Mouse (Mus musculus) olfactory bulb, adult 2 months (tissue): ENCODE measurements around the gene Cp. TPM values are rescaled to one million over a fixed set of nuclear protein-coding genes. Genes with fewer than 3 reads are reported as not detected.
"Not testable (repeated sequence)": the region's sequence is repeated elsewhere in the genome, so short reads cannot be mapped to it uniquely, and the experiment has no call there.

Experiments
- H3K27ac ChIP-seq: fragments of 200-500 bp; 2 replicates; pipeline ENCODE4 v1.5.1; 2012; ENCODE audit warnings: low read depth, low read length; ENCODE audit not compliant: insufficient read depth
- H3K4me1 ChIP-seq: fragments of 200-500 bp; 2 replicates; pipeline ENCODE4 v1.6.1; 2012; ENCODE audit warnings: low read length; ENCODE audit not compliant: control insufficient read depth, insufficient read depth
- H3K4me3 ChIP-seq: fragments of 200-500 bp; 2 replicates; pipeline ENCODE4 v1.5.1; 2012; ENCODE audit warnings: mild to moderate bottlenecking, low read depth, low read length, moderate library complexity; ENCODE audit not compliant: insufficient read depth
- CTCF ChIP-seq: fragments of 200-500 bp; IDR thresholded peaks from 2 replicates; pipeline ENCODE4 v1.5.1; 2012; ENCODE audit warnings: low read depth, mild to moderate bottlenecking, low read length, moderate library complexity; ENCODE audit not compliant: insufficient read depth
- POLR2A ChIP-seq: fragments of 200-500 bp; IDR thresholded peaks from 2 replicates; pipeline ENCODE4 v1.6.1; 2012; ENCODE audit warnings: mild to moderate bottlenecking, low read depth, low read length, moderate library complexity; ENCODE audit not compliant: insufficient read depth
- WGBS: fragments of 180-500 bp; shearing (Covaris S2); methylation state at CpG from one replicate; pipeline ENCODE4 v1.1.7; 2018; 5-methylcytosine and 5-hydroxymethylcytosine counted together
- polyA plus RNA-seq: library from polyadenylated mRNA; stranded (reverse); fragments of >200 nt; gene quantifications from 2 replicates; pipeline ENCODE4 v1.2.4, GENCODE M21; 2012; ENCODE audit warnings: low replicate concordance; ENCODE audit not compliant: missing spikeins, insufficient read depth, insufficient read length

Cp gene
- polyA plus RNA-seq, 1 experiment, result not detected

GRCm38 (mm10) chr3:20023832-20024231, 67.0 kb downstream of the Cp start:
- TF ChIP-seq CTCF (no peak), POLR2A (no peak)
- Histone ChIP-seq H3K4me3 (no peak overlapping the region), H3K4me1 (no peaks in the 10 kb centered on the region), H3K27ac (no peak overlapping the region)
- WGBS, result 42% methylated on average over 1 of the region's 1 CpGs

GRCm38 (mm10) chr3:20026481-20026880, 69.6 kb downstream of the Cp start:
- Histone ChIP-seq H3K27ac (no peak overlapping the region), H3K4me3 (no peak overlapping the region), H3K4me1 (no peaks in the 10 kb centered on the region)
- TF ChIP-seq CTCF, result no peak
- TF ChIP-seq POLR2A, result no peak

DNA sequence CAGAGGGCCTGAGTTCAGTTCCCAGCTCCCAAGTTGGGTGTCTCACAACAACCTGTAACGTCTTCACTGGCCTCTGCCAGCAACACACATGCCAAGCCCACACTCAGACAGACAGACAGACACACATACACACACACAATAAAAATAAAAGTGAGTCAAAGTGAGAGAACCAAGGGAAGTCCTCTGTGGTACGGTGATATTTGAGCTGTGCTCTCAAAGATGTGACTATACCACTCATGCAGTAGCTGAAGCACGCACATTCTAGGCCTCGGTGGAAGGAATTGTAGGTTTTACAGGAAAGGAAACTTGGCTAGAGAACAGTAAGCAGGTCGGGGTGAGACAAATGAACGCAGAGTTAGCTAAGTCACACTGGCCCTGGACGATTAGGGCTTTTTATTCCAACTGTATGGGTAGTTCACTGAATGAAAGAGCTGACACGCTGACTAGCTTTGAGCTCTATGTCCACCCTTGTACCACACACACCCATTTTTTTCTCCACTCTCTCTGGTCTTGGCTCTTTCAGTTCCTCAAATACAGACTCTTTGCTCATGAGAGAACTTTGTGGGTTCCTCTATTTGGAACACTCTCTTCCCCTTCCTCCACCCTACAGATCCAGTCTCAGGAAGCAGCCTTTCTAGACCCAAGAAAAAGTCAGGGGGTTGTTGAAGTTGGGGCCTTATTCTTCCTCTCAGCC, 70.3 kb downstream of the Cp start:
- TF ChIP-seq POLR2A (no peak), CTCF (no peak)
- no peak overlapping the region for H3K4me3 ChIP-seq
- WGBS, result 85% methylated on average over 8 of the region's 8 CpGs
- H3K4me1 ChIP-seq, result no peaks in the 10 kb centered on the region
- no peak overlapping the region for H3K27ac ChIP-seq

- H3K4me3 ChIP-seq, result no peak overlapping the region
- no peak for TF ChIP-seq CTCF
- TF ChIP-seq POLR2A, result no peak
- WGBS, result 87% methylated on average over 5 of the region's 5 CpGs
- no peak overlapping the region for H3K27ac ChIP-seq
- no peaks in the 10 kb centered on the region for H3K4me1 ChIP-seq
Observed at GRCm38 (mm10) chr3:20027788-20028187, 70.9 kb downstream of the Cp start.

GRCm38 (mm10) chr3:20028640-20029039, 71.8 kb downstream of the Cp start:
- no peak for TF ChIP-seq CTCF
- no peak for TF ChIP-seq POLR2A
- H3K27ac ChIP-seq, result no peak overlapping the region
- no peak overlapping the region for H3K4me3 ChIP-seq
- H3K4me1 ChIP-seq, result no peaks in the 10 kb centered on the region
- 93% methylated on average over 3 of the region's 3 CpGs for WGBS

GRCm38 (mm10) chr3:20030807-20031206, 74.0 kb downstream of the Cp start:
- Histone ChIP-seq H3K4me1 (no peaks in the 10 kb centered on the region), H3K27ac (no peak overlapping the region), H3K4me3 (no peak overlapping the region)
- whole genome bisulfite sequencing, result 86% methylated on average over 6 of the region's 6 CpGs
- no peak for TF ChIP-seq POLR2A
- TF ChIP-seq CTCF, result no peak

GRCm38 (mm10) chr3:20033761-20034718, 77.2 kb downstream of the Cp start:
- 16% methylated on average over 10 of the region's 10 CpGs for WGBS
- no peaks in the 10 kb centered on the region for H3K4me1 ChIP-seq
- peak overlapping the region; percentile 68 for H3K4me3 ChIP-seq
- TF ChIP-seq CTCF, result no peak
- TF ChIP-seq POLR2A, result no peak
- H3K27ac ChIP-seq, result no peak overlapping the region

DNA sequence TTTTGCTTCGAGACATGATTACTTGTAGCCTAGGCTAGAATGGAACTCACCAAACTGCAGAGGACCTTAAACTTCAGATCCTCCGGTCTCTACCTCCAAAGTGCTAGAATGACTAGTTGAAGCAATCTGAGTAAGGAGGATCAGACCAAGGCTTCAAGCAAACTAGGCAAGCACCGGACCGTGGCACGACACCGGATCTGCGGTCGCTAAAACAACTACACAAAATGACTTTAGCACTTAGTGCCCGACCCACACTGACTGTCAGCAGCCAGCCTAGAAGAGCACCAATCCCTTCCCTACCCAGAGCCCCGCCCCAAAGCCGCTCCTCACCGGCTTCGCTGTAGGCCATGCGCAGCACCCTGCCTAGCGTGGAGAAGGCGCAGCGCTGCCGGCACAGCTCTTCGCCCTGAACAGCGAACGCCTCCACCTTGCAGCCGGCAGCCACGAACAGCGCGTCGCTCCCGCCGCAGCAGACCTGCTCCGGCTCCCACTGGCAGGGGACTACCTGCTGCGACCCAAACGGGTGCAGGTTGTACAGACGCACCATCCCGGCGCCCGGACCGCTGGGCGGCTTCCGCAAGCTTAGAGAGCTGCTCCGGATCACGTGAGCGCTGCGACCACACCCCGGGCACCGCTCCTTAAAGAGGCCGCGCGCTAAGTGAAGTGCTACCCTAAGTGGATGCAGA, 78.0 kb downstream of the Cp start, which contains the start of gene Hps3:
Gene Hps3 (minus strand): TSS at position 597 of the 686 bp plus-strand sequence.
- Histone ChIP-seq H3K4me1 (no peaks in the 10 kb centered on the region), H3K27ac (0 out of 2 replicates have a peak within 1 kb of the TSS, but pooled peaks have one; percentile 3), H3K4me3 (peak within 1 kb of the TSS; percentile 68)
- WGBS, result under 1% methylated on average over 46 of the region's 47 CpGs
- TF ChIP-seq POLR2A (peak; percentile 81), CTCF (no peak)

DNA sequence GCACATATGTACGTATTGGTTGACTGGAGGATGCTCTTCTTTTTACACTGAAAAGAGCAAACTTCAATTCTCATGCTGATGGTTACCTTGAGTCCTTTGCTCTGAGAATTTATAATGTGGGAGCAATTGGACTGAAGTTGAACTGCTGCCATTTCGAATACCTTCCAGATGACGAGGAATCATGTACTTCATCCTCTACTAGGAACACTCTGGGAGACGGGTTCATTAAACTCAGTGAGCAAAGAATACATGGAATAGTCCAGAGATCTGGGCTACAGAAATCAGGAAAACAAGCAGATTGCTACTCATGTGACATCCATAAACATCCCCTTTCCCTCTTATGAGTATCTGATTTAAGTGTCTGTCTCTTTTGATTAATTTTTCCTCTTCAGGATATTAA, 79.2 kb downstream of the Cp start:
- Histone ChIP-seq H3K27ac (no peak overlapping the region), H3K4me1 (no peaks in the 10 kb centered on the region), H3K4me3 (no peak overlapping the region)
- 69% methylated on average over 4 of the region's 4 CpGs for WGBS
- TF ChIP-seq POLR2A (no peak), CTCF (no peak)

GRCm38 (mm10) chr3:20041461-20041860, 84.6 kb downstream of the Cp start:
- not testable (repeated sequence) for H3K4me3 ChIP-seq, H3K4me1 ChIP-seq, H3K27ac ChIP-seq
- 94% methylated on average over 7 of the region's 7 CpGs for WGBS

DNA sequence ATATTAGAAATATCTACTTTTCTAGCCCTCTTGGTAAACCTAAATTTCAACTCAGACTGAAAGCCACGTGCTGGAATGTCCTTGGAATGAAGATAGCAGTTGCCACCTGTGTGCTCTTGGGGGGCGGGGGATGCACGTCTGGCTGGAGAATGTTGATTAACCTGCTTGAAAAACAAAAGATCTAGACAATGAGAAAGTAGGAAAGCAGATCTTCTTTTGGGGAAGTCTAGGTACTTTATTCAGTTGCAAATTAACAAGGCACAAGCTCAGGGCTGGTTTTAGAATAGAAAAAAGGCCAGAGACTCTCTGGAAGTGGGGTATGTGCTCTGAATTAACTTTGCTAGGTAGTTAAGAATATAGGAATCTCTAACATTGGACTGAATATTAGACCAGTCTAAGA, 87.9 kb downstream of the Cp start:
- 64% methylated on average over 3 of the region's 3 CpGs for WGBS
- H3K4me3 ChIP-seq, H3K4me1 ChIP-seq, H3K27ac ChIP-seq: not testable (repeated sequence)
